Mouse (Mus musculus) retina, adult 2 months (tissue): Measurements from ENCODE around the gene Tspan9.

Experiments
- DNase-seq: peaks from one replicate; pipeline ENCODE4 v3.0.0-alpha.2; 2012; ENCODE audit warnings: low read depth, low spot score

The Tspan9 gene

DNA sequence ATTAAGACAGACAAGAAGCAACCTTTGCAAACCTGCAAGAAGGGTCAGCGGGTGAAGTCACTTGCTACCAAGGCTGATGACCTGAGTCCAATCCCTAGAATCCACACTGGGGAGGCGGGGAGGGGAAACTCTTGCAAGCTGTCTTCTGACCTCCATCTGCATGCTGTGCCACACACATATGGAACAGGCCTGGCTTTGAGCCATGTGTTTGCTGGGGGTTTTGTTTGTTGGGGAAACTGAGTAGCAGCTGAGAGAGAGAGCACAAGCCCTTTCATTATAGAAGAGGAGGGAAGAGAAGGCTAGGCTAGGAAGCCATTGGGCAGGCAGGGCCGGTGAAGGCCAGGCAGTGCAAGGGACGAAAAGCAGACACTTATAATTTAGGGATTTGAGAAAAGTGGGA, 123.3 kb downstream of the Tspan9 start:
- no peak for DNase-seq

DNA sequence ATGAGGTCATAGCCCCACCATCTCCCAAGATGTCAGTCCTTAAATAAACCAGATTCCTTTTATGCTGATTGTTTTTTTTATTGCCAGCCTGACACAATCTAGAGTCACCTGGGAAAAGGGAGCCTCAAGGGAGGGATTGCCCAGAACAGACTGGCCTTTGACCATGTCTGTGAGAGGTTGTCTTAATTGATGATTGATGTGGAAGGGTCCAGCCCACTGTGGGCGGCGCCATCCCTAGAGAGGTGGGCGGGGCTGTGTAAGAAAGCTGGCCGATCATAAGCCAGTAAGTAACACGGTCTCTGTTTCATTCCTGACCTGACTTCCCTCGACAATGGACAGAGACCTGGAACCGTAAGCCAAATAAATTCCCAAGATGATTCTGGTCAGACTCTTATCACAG, 124.3 kb downstream of the Tspan9 start:
- no peak for DNase-seq

DNA sequence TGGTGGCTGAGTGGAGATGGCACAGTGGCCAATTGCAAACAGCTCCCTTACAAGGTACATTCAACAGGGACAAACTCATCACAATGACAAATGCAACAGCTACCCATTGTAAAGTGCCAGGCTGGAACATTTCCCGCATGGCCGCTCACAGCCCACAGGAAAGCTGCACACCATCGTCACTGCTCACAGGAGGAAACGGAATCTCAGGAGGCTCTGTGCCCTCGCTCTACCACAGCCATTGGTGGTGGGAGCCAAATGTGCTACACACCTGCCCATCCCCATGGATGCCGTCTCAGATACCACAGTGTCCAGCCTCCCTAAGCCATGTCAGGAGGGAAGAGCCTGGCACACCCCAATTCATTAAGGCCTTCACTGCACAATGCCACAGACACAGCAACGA, 128.1 kb downstream of the Tspan9 start:
- DNase-seq = no peak

DNA sequence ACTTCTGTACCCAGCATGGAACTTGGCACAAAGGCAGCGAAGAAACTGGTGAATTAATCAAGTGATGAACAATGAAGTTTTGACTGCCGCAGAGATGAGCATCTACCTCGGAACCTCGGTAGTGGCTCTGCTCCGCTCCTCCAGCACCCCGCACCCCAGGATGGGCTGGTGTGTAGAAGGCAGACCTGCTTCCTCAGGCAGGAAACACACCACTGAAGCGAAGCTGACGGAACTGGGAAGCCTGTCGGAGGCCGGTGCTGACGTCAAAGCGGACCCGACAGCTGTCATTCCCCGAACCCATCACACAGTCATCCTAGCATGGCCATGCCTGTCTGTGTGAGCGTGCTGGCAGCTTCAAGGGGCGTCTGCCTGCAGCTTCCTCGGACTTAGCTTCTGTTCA, 131.6 kb downstream of the Tspan9 start:
- DNase-seq = no peak

DNA sequence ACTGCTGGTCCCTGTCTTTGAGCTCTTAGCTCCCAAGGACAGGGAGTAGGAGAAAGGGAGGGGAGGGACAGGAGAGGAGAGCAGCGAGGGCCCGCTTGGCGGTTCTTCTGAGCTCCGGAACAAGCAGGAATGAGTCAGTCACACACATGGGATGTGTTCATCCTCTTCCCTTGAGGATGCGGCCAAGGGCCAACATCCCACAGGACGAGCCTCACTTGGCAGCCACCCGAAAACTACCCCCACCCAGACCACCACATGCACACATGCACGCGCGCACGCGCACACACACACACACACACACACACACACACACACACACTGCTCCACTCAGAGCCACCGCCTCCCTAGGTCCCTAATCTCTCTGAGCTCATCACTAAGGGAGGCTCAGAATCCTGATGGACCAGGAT, 132.3 kb downstream of the Tspan9 start:
- DNase-seq = no peak

DNA sequence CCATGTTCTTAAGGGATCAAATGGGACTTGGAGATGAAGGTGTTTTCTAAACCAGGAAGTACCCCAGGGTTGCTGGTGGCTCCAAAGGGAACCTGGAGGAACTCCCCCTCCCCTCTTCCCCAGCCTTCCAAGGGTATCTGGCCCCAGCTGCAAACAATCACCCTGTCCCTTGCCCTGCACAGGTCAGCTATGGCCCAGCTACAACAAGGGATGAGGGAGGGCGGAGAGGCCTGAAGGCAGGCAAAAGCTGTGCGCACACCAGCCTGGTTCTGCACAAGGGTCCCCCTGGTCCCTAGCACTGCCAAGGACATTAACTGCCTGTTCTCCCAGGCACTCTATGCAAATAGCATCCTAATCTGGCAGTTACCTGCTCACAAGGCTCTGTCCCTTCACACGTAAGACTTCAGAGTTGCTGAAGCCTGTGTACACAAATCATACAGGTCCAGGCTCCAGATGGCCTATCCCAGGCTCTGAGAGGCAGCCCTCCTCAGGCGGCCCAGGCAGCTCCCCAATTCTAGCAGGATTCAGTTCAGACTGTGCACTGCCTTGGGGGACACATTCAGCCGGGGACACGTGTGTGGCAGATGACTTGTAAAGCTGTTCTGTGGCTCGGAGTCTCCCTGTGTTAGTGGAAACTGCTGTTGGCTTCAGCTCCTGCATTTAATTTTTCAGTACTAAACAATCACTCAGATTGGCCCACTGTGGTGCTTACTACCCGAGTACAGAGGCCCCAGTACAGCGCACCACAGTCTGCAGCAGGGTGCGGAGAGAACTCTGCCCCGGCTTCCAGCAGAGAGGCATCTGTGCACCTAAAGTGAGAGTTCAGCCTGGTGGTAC, 133.0 kb downstream of the Tspan9 start:
- no peak for DNase-seq

DNA sequence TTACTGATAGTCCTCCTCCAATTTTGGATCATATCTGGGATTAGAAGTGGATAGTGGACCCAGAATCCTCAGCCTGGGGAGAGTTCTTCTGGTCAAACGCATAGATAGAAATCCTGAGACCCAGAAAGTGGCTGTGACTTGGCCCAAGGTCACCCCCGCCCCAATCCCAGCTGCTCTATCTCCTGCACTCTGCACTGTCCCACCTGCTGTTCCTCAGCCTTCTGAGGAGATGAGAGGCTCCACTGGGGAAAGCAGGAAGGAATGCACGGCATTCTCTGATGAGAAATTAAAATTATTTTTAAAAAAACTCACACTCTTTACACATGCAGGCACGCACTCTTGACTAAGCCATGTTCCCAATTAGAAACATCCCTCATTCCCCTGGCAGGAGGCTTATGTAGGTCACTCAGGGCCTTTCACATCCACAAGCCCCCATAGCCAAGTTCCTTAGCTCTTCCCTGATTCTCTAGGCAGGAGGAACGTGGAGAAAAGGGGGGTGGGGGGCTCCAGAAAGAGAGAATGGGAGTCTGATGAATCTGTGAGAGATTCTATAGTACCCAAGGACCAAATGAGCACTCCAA, 135.3 kb downstream of the Tspan9 start:
- DNase-seq = no peak

DNA sequence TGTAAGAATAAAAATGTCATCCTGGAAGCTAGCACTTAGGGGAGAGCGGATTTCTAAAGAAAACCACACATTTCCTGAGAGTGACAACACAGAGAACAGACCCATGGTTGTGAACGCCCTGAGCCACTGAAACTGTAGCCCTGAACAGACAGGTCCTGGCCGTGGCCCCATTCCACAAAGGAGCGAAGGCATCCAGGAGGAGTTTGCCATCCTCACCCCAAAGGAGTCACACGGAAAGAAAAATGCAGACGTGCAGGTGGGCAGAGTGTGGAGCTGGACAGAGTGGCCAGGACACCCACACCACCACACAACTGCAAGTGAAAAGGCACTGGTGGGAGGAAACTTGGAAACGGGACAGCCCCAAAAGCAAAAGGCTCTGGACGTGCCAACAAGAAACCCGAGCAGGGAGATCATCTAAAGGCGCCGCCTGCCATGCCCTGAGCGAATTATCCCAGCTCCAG, 136.1 kb downstream of the Tspan9 start:
- DNase-seq = no peak

DNA sequence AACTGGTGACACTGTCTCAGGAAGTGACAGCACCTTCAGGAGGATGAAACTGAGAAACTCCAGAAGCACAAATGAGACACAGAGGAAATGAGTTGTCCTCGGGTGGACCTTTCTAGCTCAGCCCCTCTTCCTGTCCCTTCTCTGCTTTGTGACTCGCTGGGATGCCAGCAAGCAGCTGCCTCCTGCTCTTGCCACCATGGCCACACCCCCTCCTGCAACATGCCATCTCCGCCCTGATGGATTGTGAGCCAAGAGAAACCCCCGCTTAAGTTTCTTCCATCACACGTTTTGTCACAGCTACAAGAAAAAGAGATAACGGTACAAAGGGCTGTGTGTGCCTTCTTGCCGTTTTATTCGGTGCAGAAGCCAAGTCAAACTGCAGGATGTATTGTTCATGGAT, 137.2 kb downstream of the Tspan9 start:
- DNase-seq = no peak

DNA sequence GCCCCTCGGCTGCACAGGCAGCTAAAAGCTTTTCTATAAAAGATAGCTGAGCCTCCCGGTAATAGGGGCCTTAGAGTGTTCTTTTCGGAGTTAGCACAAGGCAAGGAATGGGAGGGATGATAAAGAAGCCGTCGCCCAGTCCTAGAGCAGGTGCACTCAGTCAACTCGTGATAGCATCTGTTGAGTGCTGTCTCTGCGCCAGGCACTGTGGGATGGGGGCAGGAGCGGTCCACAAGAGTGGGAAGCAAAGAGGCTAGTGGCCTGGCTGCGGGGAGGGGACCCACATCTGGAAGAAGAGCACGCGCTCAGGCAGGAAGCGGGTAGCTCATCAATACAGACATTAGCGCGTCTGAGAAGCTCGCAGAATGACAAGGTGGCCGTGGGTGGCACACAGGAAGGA, 138.8 kb downstream of the Tspan9 start:
- DNase-seq = no peak

DNA sequence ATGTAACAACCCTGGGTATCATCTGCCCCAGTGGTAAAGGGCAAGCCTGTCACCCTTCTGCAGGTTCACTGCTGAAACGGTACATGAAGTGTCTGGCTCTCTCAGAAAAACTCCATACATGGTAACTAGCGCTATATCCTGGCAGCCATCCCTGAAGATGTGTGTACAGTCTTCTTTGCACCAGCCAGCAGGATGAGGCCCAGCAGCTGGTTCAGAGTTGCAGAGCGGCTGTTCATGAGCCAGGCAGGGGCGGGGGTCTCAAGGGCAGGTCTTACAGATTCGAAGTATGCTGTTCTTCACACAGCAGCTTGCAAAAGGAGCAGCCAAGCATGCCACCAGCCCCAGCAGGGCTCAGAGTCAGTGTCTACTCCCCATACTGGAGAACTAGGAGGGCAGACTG, 139.9 kb downstream of the Tspan9 start:
- DNase-seq = no peak

DNA sequence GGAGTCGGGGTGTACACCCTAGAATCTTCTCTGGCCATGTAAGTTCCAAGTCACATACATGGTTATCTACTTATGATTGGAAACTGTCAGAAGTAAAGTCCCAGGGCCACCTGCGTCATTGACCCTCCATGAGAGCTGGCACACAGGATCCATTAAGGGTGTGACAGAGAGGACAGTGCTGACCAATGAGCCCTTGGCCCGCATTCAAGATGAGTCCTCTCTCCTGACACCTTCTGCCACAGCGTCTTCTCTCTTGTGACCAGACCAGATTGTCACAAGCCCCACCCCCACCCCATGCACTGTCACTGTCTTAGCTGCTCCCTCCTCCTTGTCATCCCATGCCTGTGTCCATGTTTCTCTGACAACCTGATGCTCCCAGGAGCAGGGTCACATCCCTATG, 140.7 kb downstream of the Tspan9 start:
- no peak for DNase-seq

DNA sequence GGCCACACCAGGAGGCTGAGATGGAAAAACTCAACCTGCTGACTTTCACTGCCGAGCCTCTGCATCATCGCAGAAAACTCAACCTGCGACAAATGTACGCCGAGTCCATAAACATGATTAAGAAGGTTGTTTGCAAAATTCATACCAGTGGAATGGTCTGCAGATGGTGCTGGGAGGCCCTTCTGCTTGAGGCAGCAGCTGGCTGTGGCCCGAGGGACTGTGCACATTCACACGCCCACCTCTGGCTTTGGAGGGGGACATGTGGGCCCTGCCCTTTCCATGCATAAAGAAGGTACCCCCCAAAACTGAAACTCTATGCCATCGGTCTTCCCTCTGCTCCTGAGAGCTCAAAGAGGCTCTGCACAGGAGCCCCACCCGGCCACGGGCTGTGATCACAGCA, 141.3 kb downstream of the Tspan9 start:
- DNase-seq = no peak

DNA sequence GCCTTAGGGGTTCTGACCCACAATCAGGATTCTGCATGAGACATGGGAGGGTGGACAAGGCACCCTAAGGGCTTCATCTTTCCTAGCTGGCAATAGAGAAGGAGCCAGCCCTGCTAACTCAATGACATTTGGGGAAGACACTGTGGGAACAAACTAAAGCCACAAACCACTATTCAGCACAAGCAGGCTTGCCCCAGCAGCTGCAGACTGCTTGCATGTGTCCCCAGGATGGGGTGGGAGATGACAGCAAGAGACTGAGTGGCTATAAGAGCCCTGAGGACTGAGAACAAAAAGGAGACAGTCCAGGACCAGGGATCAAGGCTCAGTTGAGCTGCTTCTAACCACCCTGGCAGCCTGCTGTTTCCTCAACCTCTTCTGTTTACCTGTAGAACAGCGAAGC, 141.8 kb downstream of the Tspan9 start:
- no peak for DNase-seq

DNA sequence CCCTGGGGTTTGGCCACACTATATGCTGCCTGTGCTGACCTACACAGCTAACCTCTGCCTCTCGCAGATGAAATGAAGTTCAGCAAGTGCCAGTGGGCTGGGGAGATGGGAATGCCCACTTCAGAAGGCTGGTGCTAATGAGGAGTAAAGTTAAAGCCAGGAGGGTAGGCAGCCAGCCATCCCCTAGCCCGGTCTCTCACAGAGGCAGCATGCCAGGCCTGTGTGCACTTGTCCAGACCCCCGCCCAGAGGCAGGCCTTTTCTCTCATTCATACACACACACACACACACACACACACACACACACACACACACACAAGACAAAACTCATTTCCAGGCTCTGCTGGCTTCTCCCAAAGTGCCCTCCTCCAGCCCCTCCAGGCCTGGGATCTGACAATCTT, 142.6 kb downstream of the Tspan9 start:
- DNase-seq = no peak

DNA sequence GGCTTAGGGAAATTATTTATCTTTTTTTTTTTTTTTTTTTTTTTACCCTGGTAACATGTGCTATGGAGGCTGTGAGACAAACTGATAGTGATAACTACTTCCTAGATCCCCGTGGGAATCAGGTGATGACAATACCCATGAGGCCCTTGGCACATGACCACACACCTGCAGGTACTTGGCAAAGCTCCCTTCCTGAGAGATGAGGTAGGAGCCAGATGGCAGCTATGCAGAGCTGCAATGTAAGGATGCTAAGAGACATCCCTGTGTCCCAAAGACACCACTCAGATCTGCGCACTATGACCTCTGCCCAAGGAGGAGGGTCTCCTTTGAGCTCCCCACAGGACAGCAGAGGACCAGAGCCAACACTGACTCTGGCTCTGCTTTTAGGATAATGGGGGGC, 144.3 kb downstream of the Tspan9 start:
- no peak for DNase-seq

DNA sequence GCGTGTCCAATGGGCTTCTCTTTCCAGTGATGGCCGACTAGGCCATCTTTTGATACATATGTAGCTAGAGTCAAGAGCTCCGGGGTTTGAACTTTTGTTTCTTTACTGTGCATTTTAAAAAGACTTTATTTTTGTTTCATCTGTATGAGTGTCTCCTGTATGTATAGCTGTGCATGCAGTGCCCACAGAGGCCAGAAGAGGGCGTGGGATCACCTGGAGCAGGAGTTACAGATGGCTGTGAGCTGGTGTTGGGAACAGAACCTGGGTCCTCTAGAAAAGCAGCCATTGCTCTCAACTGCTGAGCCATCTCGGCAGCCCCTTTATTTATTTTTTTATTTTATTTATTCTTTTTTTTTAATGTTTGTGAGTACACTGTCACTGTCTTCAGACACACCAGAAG, 146.5 kb downstream of the Tspan9 start:
- DNase-seq = no peak

DNA sequence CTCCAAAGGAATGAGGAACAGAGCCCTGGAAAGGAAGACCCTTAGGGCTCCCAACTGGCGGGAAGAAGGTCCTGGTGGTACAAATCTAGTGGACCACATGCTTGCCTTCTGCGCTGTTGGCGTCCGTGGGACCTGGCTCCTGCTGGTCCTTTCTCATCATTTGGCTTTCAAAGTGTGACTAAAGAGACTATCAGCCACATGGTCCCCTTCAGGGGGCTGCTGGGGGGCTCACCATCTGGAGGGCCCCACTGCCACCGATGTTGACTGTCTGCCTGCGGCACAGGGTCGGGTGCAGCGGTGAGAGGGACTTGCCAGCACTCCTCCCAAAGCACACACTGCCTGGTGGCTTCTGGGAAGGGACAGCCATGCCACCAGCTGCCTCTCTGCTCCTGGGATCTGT, 150.4 kb downstream of the Tspan9 start:
- DNase-seq = no peak

DNA sequence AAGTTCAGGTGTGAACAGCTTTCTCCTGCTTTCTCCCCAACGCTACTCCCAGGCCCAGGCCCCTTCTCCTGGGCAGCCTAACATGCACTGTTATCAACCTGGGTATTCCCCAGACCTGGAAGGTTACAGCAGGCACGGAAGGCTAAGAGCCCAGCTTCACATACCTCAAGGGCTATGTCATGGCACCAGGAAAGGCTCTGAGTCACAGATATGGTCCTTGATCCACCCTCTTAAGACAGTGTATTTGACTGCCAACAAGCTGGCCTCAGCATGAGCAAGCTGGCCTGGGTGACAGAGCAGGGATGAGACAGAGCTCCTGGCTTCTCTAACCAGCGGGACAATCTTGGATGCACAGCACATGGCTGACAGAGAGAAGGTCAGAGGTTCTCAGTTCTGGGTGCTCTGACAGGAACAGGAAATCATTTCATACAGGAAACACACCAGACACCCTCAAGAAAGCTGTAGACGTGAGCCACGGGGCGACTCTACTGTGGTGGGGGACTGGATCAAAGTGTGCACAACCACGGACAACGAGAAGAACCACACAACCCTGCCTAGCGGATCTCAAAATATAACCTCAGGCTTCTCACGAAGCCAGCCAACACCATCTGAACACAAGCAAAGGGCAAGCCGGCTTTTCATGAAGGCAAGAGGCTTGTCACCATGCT, 151.8 kb downstream of the Tspan9 start:
- no peak for DNase-seq

DNA sequence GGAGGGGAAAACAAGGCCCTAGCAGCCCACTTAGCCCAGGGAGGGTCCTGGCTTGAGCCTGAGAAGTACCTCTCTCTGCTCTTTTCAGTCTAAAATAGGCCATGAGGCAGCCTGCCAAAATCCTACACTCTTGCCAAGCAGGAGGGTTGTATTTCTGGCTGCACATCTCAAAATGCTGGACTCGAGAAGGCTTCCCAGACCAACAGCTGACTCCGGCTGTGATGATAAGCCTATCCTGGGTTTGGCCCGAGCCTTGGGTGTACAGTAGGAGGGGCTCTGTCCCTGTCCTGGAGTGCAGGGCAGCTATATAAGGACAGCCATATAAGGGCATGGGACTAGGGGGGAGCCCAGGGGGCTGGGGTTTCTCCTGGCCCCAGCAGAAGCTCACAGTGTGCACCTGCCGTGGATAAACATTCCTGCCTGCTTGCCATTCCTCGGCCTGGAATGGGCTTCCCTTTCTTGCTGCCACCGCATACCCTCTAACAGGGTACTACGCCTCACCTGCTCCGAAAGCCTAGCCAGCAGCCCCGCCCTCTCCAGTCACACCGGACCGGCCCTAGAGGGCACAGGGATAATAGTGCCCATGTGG, 153.7 kb downstream of the Tspan9 start:
- DNase-seq = no peak

DNA sequence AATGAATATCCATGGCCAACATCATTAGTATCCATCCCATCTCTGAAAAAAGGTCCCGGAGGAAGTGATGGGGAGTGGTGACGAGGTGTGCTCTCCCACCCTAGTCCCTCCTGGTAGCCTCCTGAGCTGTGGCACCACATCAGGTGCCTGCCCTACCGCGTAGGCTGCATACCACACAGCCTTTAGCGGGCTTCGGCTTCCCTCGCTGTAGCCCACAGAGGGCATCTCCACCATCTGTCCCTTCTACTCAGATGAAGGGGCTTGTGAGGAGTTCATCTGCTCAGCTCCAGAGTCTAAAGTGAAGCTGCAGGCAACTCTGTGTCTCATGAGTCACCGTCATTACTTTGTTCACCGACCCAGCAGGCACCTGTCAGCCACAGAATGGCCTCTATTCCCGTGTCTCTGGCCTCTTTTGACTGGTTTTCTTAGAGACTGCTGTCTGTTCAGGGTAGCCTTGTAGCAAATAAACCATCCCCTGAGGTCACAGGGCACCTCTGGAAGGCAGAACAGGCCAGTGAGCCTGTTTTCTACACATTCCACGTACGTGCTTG, 154.4 kb downstream of the Tspan9 start:
- DNase-seq = no peak

DNA sequence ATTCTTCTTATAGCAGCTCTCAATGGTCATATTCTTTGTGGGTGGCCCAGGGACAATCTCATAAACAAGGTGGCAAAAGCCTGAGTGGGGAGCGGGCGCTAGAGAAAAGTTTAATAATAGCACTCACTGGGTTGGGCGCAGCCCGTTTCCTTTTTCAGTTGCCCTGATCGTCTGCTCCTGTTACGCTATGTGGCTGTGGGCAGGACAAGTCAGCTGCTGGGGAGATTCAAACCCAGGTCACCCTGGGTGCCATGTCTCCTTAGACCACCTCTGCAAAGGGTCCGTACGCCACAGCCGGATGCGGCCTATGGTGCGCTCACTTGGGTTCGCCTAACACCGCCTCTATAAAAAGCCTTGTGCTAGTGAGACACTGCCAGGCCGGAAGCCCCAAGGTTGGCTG, 156.0 kb downstream of the Tspan9 start:
- DNase-seq = no peak
